Mouse (Mus musculus): ENCODE measurements around the gene Fcgr4.
A peak's percentile ranks its signal among the peaks of the same experiment; 100 is the strongest.

DNA sequence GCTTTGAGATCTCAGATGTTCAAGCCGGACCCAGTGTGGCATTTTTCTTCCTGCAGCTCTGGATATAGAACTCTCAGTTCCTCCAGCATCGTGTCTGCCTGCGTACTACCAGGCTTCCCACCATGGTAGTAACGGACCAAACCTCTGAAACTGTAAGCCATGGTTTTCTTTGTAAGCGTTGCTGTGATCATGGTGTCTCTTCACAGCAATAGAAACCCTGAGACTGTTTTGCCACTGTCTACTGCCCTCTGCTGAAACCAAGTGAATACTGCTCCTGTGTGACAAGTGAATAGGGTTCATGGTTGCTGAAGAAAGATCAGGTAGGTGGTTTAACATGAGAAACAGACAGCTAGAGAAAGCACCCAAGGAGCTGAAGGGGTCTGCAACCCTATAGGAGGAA, 26.2 kb upstream of the Fcgr4 start:
- TF ChIP-seq POLR2A (IDR thresholded peaks at IDR 0.05; ENCODE audit: low read depth, low read length) (no peak), CTCF (conservative IDR thresholded peaks at IDR 0.05; ENCODE audit: insufficient read depth, insufficient read length, low read depth, low read length) (peak; percentile 58)
